Mouse (Mus musculus): ENCODE results near the gene Nek5. TPM values are rescaled to one million over a fixed set of nuclear protein-coding genes. Genes with fewer than 3 reads are reported as not detected.

Gene Nek5
- total RNA-seq, 1 experiment = not detected

DNA sequence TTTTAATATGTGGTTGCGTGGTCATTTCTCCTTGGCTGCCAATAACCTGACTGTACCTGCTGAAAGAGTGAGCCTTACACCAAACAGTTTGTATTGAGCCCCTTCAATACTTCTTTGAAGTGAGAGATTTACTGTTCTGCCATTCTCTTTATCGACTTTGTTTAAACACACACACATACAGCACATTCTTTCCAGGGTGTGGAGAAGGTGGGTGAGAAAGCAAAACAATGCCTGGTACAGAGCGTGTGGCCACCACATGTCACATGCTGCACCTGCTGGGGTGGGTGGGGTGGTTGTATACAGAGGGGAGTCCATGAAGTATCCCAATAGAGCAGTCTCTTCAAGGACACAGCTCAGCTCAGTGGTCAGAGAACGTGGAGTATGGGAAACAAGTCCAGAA, 99.6 kb downstream of the Nek5 start:
- Histone ChIP-seq H3K27ac (ENCODE audit: insufficient read depth, low read depth, low read length, poor library complexity, severe bottlenecking) (no peak overlapping the region), H3K9ac (ENCODE audit: insufficient read depth, low read depth, low read length, poor library complexity, severe bottlenecking) (no peak overlapping the region), H3K36me3 (ENCODE audit: control insufficient read depth, insufficient read depth, low read length, poor library complexity, severe bottlenecking) (no peaks in the 10 kb centered on the region), H3K9me3 (ENCODE audit: control insufficient read depth, insufficient read depth, low read depth, low read length) (no peaks in the 10 kb centered on the region), H3K4me3 (ENCODE audit: insufficient read depth in 1 of 2, low read depth in 1 of 2, low read length in 2 of 2, poor library complexity in 1 of 2, severe bottlenecking in 1 of 2) (no peak overlapping the region), H3K4me1 (ENCODE audit: control insufficient read depth in 2 of 2, insufficient read depth in 2 of 2, low read length in 2 of 2, poor library complexity in 1 of 2) (no peaks in the 10 kb centered on the region)
- in situ Hi-C loops (cut with MboI; ENCODE audit: low sequenced_read_pairs in 2 of 2, unreplicated experiment in 2 of 2) = no loop called here
- DNase-seq (ENCODE audit: low read depth, low spot score) = no peak
- no peak for TF ChIP-seq CHD2 (IDR thresholded peaks at IDR 0.05; ENCODE audit: low read depth, low read length)
- no peak for TF ChIP-seq MAFK (IDR thresholded peaks at IDR 0.05; ENCODE audit: insufficient read depth, low read depth, low read length)
- no peak for TF ChIP-seq HCFC1 (IDR thresholded peaks at IDR 0.05; ENCODE audit: borderline replicate concordance, insufficient read depth, low read length)
- no peak for TF ChIP-seq ZNF384 (IDR thresholded peaks at IDR 0.05; ENCODE audit: low read depth, low read length)
- TF ChIP-seq ZC3H11A (IDR thresholded peaks at IDR 0.05; ENCODE audit: borderline replicate concordance, low read depth, low read length) = no peak

Other genes starting within 250 kb of the Nek5 start
- gene Defb9, start 239.6 kb downstream of the Nek5 start, total RNA-seq (2012; rRNA removed) = not detected in 2 replicates
- gene Defb11, start 218.6 kb downstream of the Nek5 start, total RNA-seq (2012; rRNA removed) = not detected in 2 replicates
- not detected in 2 replicates for gene Defb15, start 192.3 kb downstream of the Nek5 start, total RNA-seq (2012; rRNA removed)
- gene Defb35, start 186.7 kb downstream of the Nek5 start, total RNA-seq (2012; rRNA removed) = not detected in 2 replicates
- gene Defb13, start 178.3 kb downstream of the Nek5 start, total RNA-seq (2012; rRNA removed) = not detected in 2 replicates
- gene Fam90a1a, start 166.3 kb downstream of the Nek5 start, total RNA-seq (2012; rRNA removed) = 0.21 TPM in 1 of 2 replicates, not detected in the other
- not detected in 2 replicates for gene Ccdc70, start 155.3 kb downstream of the Nek5 start, total RNA-seq (2012; rRNA removed)
- 3.2 and 5.3 TPM in 2 replicates for gene Atp7b, start 64.7 kb downstream of the Nek5 start, total RNA-seq (2012; rRNA removed)
- gene Alg11, start 64.3 kb downstream of the Nek5 start, total RNA-seq (2012; rRNA removed) = 44.7 and 55.4 TPM in 2 replicates
- gene Nek3, start 41.4 kb upstream of the Nek5 start, total RNA-seq (2012; rRNA removed) = 3.4 and 7.9 TPM in 2 replicates
- 67.4 and 68.7 TPM in 2 replicates for gene Ckap2, start 60.8 kb upstream of the Nek5 start, total RNA-seq (2012; rRNA removed)
- 20.6 and 25.9 TPM in 2 replicates for gene Vps36, start 67.8 kb upstream of the Nek5 start, total RNA-seq (2012; rRNA removed)
- gene Thsd1, start 102.3 kb upstream of the Nek5 start, total RNA-seq (2012; rRNA removed) = 3.6 and 5.4 TPM in 2 replicates
- not detected in 2 replicates for gene Tpte, start 158.4 kb upstream of the Nek5 start, total RNA-seq (2012; rRNA removed)